Mouse (Mus musculus): ENCODE data around the gene Esf1. TPM values are rescaled to one million over a fixed set of nuclear protein-coding genes. Genes with fewer than 3 reads are reported as not detected.
"Not testable (repeated sequence)": the region's sequence is repeated elsewhere in the genome, so short reads cannot be mapped to it uniquely, and the experiment has no call there.

The Esf1 gene
- total RNA-seq, 1 experiment from 2014 or later: 23.0 TPM

GRCm38 (mm10) chr2:140096034-140096433 is 74.3 kb downstream of the Esf1 start:
- DNase-seq: no peak

DNA sequence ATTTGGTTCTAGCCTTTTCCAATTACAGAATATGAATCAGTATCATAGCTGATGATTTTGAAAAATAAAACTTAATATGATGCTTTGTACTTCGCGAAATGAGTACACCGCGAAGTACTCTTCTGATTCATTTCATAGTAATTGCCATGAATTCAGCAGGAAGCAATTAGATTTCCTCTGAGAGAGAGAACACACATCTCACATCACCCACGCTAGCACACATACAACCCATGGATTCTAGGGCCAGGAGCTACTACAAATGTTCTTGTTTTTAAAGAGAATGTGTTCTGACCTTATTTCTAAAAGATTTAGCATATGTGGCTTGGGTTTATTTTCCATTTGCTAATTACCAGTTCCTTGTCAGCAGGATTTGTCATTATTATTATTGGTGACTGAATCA is 76.9 kb downstream of the Esf1 start:
- DNase-seq: no peak

GRCm38 (mm10) chr2:140084245-140084644 is 86.1 kb downstream of the Esf1 start:
- DNase-seq: no peak

DNA sequence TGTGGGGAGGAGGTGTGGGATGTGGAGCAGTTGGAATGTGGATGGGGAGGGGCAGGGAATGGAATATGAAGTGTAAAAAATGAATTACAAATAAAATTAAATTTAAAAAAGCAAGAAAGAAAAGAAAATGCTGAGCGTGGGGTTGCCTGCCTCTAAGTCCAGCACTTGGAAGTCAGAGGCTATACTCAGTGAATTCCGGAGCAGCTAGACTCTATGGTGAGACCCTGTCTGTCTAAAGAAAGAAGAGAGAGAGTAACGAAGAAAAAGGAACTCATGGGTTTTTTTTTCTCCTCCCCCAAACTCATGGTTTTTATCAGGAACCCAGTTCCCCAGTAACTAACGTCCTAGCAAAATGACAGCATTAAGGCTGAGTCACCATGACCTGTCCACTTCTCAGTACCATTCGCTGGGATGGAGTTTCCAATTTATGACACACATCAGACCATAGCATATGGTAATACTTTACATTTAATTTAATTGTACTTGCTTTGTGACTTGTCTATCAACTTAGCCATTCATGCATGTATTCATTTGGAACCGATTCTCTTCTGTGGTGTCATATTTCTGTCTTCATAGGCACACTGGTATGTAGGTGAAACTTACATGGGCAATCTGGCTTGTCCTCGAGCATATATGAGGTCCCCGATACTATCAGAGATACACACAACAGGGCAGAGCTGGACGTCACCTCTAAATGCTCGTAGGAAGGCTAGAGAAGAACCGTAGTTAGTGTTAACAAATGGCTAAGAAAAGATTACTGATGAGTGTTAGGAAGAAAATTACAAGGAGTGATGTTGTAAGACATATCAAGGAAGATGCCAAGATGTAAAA is 89.4 kb downstream of the Esf1 start:
- no peak for DNase-seq

DNA sequence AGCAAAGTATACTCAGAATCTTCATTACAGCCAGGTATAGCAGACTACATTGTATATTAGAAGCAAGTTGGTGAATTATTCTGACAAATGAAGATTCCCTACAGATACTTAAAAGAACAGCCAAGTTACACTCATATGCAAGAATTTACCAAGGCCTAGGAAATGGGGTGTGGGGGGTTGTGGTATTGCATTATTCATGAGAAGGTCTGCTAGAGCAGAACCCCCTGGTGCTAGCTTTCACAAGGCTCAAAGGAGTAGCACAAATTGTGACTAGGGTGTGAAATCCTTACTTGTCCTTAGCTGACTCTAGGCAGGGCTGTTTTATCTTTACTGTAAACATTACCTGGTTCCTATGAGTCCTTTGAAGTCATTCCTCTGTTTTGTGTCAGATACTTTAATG is 91.1 kb downstream of the Esf1 start:
- not testable (repeated sequence) for DNase-seq

DNA sequence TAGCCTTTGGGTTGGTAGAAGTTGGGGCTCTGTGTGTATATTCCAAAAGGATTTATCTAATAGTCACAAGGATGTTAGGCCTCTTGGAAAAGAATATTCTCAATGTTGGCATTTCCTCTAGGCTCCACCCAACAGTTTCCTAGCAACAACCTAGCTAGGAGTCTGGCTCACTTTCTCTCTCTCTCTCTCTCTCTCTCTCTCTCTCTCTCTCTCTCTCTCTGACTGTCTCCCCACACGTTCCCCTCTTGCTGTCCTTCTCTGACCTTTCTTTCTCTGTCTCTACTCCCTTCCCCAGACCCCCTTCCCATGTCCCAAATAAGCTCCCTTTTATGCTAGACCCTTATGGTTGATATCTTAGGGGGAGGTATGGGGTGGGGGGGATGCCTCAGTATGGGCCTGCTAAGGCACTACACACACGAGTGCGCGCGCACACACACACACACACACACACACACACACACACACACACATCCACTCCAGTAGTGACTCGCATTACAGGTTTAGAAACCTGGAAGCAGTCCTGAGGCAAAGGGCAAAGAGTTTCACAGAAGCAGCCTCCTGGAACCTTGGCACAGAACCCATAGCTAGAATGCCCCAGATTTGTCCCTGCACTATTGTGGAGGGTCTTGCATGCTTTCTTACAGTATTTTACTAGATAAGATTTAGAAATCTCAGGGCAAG is 91.6 kb downstream of the Esf1 start:
- DNase-seq: no peak

DNA sequence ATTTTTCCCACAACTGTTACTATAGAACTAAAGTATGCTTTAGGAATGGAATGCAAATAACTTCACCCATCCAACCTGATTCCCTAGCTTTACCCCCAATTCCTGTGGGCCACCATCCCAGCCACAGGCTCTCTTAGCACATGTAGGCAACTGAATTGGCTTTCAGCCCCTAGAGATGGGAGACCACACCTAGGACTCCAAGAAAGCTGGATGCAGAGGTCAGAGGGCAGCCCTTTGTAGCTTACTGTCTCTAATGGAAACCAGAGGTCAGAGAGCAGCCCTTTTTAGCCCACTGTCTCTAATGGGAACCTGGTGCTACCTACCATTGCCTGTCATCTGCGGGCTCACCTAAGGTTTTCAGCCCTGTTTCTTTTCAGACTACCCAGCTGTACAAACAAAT is 92.9 kb downstream of the Esf1 start:
- no peak for DNase-seq

GRCm38 (mm10) chr2:140075150-140075549 is 95.2 kb downstream of the Esf1 start:
- DNase-seq: no peak

Other genes with a start within 250 kb of the Esf1 start
- gene Tasp1, start 103.8 kb downstream of the Esf1 start, total RNA-seq (2021): 9.5 and 10.7 TPM in 2 replicates
- gene Gm17374, start 18.5 kb downstream of the Esf1 start, total RNA-seq (2021): not detected in 2 replicates
- 19.6 and 23.1 TPM in 2 replicates for gene Ndufaf5, start 85 bp upstream of the Esf1 start, total RNA-seq (2021)
- gene Sel1l2, start 219.1 kb upstream of the Esf1 start, total RNA-seq (2021): not detected in 2 replicates
- 7.5 and 7.8 TPM in 2 replicates for gene Macrod2, start 224.7 kb upstream of the Esf1 start, total RNA-seq (2021)